Mouse (Mus musculus): Measurements from ENCODE around the gene Mcoln2.
"Not testable (repeated sequence)": the region's sequence is repeated elsewhere in the genome, so short reads cannot be mapped to it uniquely, and the experiment has no call there.

The Mcoln2 gene

DNA sequence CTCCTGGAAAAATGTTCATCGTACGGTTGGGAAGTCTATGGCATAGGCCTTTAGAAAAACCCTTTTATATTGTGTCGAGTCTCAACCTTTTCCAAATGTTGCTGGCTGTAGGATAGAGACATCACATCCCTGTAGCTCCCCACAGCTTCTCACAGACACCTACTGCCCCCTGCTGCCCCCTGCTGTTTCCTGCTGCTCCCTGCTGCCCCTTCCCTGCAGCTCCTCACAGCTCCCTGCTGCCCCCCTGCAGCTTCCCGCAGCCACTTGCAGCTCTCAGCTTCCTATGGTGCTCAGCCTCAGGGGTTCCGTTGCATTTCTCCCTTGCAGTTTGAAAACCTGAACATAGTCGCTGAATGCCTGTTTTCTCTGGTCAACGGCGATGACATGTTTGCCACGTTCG is 40.3 kb downstream of the Mcoln2 start:
- no peak for DNase-seq (ENCODE audit: low spot score)

DNA sequence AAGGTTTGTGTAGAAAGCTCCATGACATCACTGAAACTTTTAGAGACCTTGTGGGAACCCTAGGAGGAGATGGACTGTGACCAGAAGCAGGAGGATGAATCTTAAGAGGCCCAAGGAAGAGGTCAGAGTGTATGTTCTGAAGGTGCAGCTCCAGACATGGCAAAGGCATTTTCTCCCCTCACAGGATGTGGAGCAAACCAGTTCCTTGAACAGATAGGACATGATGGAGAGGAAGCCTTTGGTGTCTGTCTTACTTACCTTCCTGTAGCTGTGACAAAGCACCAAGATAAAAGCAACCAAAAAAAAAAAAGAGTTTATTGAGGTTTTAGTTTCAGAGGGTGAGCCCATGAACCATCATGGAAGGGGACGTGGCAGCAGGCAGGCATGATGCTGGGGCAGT is 42.9 kb downstream of the Mcoln2 start:
- DNase-seq (ENCODE audit: low spot score) = no peak

DNA sequence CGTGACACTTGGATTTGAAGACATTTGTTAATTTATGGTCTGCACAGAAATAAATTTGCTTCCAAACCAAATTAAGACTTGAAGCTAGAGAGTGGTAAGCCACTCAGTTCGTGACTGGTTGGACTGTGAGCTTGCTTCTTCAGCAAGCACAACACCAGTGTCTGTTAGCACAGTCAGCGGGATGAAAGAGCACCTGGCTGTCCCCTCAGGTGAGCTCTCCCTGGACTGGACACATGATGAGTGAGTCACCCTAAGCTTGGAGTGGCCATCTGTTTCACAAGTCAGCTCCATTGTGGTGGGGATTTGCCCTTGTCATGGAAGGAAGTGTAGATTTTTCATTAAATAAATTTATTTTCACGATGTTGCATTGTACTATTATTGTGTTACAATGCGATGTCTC is 45.5 kb downstream of the Mcoln2 start:
- DNase-seq (ENCODE audit: low spot score) = no peak

DNA sequence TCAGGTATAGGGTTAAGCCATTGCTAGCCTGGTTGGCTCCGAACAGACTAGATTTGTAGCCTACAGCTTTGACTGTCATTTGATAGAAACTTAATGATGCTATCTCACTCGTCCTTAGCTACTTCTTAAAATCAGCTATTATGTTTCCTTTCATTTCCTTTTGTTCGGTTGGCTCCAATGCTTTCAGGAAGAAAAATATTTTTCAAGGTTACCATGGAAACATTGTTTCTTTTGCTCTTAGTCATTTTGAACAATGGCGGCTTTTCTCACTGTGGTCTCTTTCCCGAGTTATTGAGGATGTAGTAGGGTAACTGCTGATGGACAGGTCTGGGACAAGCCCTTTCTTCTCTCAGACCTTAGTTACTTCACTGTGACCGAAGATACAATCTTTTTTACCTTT is 46.7 kb downstream of the Mcoln2 start:
- no peak for DNase-seq (ENCODE audit: low spot score)

DNA sequence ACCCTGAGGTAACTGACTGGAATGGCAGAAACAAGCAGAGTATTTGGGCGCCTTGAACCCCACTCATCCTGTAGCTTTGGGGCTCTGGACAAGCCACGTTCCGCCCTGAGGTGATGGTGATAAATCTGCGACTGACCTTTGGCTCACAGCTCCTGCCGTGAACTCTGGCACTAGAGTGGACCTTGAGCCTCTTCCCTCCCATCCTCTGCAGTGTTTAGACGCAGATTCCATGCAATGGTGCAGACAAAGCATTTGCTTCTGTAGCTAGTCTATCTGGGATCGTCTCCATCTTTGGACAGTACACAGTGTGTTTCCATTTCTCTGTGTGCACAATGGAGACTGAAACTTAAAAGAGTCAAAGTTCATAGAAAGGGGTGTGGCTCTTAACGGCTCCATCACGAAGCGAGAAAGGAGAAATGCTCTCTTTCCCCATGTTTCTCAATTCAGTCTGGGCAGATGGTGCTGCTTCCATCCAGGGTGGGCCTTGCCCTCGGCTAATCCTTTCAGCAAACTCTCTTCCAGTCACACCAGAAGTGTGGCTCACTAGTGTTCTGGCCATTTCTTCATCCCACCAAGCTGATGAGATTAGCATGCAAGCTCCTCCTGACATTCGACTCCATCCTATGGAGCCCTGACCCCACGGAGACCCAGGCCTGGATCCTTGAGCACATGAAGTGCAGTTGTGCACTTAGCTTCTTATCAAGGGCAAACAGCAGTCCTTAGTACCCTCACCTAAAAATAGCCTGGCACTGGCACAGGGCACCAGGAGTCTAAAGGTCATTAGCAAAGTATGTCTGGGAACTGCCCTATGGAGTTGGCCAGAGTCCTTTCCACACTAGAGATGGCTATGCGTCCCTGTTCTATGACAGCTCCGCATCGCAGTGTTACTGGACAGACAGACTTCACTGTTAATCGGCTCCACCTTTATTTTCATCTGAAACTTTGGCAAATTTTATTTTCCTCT is 47.4 kb downstream of the Mcoln2 start:
- no peak for DNase-seq (ENCODE audit: low spot score)

DNA sequence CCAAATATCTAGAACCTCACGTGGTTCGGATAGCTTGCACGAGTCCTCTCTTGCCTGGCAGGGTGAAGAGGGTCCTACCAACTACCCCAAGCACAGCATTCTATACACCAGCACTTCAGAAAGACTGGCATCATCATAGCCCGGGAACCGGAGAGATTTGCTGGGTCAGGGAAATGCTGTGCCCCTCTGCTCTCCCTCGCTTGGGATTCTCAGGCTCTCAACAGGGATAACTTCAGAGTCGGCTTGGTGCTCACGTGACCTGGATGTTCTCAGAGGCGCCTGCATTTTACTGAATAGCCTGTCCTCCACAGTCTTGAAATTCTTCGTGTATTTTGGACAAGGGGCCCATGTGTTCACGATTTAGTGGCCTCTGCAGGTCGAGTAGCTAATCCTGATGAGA is 48.2 kb downstream of the Mcoln2 start:
- no peak for DNase-seq (ENCODE audit: low spot score)

DNA sequence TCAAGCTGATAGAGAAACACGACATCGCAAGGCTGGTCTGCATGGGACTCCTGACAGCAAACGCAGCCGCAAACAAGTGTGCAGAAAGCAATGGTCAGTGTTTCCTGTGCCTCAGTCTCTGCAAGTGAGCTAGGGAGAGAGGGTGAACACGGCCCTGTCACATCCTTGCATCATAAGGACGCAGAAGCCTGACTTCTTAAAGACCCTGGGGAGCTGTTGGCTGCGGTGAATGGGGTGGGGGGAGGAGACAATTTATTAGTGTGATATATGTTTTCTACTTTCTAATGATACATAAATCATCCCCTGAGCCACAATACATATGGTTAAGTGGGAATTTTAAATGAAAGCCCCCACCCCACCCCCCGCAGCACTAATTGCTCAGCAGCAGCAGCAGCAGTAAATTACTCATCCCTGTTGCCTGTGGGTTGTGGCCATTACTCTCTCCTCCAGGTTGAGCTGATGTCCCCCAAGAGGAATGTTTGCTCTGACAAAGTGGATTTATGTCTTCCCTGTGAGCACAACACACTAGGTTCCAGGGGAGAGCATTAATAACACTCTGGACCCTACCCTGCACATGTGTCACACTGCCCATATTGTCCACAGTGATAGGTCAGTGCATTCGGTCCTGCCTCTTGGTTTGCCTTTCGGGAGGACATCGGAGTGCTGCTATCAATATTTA is 49.3 kb downstream of the Mcoln2 start:
- no peak for DNase-seq (ENCODE audit: low spot score)

DNA sequence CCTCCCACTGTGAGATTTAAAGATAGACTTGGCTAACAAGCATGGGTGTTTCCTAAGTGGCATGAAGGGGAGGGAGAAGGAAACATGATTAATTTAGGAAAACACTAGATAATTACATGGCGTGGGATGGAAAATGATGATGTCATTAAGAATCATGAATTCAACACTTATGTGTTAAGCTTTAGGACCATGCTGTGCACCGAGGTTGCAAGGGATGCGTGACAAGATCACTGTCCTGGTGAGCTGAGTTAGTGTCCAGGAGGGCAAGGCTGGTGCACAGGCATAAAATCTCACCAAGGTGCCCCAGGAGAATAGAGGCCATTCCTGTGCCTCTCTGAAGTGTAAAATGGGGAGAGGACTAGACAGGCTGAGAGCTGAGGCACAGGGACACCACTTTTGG is 49.9 kb downstream of the Mcoln2 start:
- DNase-seq (ENCODE audit: low spot score) = no peak

DNA sequence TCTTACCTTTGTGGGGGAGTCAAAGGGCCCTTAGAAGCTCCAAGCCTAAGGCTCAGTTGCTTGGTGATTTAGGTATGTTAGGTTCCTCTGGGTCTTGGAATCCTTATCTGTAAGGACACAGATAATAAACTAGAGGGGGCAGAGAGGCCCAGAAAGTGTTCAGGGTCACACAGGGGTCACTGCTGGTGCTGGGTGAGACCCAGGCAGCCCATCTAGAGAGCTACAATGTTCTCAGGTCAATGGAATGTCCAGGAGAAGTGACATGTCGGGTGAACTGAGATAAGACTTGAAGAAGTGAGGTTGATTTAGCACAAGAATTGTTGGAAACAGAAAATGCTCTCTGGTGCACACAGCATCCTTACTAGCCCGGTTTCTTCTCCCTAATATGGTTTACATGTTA is 54.7 kb downstream of the Mcoln2 start:
- DNase-seq (ENCODE audit: low spot score) = no peak

DNA sequence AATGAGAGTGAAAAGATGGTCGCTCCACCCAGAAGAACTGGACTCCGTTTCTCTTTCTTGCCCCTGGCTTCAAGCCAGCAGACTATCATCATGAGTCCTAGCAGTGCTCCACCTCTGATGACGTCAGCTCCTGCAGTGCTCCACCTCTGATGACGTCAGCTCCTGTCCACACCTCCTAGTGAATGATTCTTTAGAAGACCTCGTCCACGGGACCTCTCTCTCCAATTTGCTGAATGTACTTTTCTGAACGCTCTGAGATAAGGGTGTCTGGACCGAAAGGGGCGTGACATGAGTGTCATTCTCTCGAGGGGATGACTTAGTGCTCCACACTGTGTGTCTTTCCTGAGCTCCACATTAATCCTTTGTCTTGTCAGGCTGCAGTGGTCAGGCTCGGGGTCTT is 55.7 kb downstream of the Mcoln2 start:
- DNase-seq (ENCODE audit: low spot score) = no peak

DNA sequence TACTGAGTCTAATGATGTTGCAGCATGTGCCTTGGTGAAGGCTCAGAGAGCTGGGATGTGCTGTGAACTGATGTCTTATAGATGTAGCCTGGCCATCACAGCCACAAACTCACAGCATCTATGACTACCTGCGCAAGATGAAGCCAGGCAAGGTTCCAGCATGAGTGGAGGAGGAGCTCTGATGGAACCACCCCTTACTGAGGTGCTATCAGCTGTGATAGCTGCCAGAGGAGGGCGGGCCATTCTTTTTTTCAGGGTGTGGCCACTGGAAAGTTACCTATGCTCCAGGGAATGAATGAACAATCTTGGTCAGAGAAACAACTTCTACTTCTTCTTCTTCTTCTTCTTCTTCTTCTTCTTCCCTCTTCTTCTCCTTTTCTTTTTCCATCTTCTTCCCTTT is 57.0 kb downstream of the Mcoln2 start:
- no peak for DNase-seq (ENCODE audit: low spot score)

DNA sequence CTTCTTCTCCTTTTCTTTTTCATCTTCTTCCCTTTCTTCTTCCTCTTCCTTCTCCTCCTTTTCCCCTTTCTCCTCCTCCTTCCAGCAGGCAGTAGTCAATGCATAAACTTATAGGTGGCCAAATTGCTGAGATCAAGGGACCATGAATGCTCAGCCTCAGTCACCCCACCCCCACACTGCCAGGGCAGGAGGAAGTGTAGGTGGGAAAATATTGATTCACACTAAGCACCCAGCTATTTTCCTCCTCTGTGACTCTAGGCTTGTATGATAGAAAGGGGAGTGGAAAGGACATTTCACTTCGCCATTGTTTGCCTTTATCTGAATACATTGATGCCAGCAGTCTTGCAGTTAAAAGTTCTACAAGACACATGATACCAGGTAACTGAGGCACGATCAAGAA is 57.8 kb downstream of the Mcoln2 start:
- DNase-seq (ENCODE audit: low spot score) = no peak

DNA sequence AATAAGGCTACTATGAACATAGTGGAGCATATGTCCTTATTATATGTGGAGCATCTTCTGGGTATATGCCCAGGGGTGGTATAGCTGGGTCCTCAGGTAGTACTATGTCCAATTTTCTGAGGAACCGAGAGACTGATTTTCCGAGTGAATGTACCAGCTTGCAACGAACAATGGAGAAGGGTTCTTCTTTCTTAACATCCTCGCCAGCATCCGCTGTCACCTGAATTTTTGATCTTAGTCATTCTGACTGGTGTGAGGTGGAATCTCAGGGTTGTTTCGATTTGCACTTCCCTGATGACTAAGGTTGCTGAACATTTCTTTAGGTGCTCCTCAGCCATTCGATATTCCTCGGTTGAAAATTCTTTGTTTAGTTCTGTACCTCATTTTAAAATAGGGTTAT is 60.1 kb downstream of the Mcoln2 start:
- not testable (repeated sequence) for DNase-seq (ENCODE audit: low spot score)

DNA sequence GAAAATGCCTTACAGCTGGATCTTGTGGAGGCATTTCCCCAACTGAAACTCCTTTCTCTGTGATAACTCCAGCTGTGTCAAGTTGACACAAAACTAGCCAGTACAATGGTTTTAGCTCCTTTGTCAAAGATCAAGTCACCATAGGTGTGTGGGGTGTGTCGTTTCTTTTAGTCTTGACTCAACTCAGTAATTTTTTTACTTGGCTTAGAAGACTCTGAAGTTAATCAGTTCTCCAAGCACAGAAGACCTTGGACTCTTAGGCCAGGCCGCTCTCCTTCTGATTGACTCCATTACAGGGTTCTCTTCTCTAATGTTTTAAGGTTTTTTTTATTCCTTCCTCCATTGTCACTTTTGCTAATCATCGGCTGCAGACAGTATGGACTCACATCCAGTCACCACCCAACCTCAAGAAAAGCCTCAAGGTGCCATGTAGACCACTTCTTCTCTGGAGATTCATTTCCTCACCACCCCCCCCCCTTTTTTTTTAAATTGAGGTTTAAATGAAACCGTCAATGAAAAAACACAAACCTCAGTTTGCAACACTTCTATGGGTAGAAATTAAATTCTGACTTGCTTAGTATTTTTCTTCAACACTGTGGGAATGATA is 61.6 kb downstream of the Mcoln2 start:
- no peak for DNase-seq (ENCODE audit: low spot score)

DNA sequence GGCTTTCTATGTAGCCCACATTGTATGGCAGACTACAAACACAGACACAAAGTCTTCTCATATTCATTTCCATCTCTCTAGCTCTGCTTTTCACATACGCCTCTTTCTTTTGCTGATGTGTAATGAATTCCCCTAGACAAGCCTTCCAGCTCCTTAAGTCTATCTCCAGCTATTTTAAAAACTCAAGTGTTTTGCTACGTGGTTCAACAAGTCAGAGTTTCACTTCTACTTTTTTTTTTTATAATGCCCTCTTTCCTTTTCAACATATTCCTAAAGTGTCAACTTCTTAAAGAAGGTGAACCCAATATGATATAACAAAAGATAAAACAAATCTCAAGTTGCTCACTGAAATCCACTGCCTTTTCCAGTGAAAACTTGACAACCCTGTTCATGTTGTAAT is 62.3 kb downstream of the Mcoln2 start:
- DNase-seq (ENCODE audit: low spot score) = no peak

DNA sequence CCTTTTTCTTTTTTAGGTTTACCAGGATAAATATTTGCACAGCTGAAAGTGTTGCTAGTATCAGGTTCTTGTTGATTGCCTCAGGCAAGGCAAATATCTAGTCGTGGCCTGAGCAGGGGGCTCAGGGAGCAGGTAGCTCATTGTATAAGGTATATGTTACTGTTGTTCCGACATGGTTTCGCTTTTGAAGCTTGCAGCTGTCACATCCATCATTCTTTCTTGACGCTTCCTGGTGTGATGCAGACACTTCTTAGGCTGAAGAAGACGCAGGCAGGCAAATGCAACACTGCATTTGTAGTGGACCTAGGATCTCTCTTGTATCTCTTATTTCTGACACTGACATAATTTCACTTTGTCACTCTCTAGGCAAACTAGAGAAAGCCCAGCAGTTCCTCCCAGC is 63.7 kb downstream of the Mcoln2 start:
- no peak for DNase-seq (ENCODE audit: low spot score)

DNA sequence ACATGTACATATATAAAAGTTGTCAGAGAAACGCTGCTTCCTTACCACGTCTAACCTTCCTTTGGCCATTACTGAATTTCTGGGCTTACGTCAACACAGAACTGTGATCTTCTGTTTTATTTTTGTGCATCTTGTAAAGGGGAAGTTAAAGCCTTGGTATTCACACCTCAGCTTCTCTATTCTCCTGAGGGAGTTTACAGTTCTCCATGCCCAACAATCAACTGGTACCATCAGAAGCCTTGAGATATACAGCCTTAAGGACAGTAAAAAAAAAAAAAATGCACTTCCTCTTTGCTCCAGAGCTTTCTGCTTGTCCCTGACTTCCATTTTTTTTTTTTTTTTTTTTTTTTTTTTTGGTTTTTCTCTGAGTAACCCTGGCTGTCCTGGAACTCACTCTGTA is 66.9 kb downstream of the Mcoln2 start:
- no peak for DNase-seq (ENCODE audit: low spot score)

DNA sequence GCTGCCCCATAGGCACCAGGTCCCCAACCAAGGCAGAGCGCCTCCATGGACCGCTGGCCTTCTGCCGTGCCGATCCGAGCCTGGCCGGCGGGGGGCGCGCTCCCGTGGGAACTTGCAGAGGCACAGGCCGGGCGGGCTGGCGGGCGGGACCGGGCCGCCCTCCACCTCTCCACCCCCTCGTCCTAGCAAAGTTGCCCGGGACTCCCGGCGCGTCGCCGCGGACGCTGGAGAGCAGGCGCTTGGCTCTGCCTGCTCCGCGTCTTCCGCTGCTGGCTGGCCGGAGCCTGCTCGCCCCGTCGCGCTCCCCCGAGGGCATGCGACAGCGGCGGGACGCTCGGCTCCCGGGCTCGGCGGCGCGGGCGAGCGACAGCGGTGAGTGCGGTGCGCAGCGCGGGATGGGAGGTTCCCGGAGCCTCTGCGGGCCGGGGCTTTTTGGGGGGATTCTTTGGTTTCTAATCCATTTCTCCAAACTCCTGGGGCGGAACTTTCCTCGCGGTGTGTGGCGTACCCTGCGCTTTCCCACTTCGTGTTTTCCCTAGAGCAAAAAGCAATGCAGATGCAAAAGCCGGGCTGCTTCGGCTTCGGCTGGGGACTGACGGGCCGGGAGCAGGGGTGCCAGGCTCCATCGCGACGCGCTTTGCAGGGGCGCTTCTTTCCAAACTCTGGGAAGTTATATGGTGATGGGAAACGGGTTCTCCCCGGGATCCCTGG is 71.3 kb downstream of the Mcoln2 start, which contains the start of gene Lpar3:
Lpar3 (plus strand) TSS at position 188 of the 711 bp plus-strand sequence.
- peak; percentile 80 for DNase-seq (ENCODE audit: low spot score)

DNA sequence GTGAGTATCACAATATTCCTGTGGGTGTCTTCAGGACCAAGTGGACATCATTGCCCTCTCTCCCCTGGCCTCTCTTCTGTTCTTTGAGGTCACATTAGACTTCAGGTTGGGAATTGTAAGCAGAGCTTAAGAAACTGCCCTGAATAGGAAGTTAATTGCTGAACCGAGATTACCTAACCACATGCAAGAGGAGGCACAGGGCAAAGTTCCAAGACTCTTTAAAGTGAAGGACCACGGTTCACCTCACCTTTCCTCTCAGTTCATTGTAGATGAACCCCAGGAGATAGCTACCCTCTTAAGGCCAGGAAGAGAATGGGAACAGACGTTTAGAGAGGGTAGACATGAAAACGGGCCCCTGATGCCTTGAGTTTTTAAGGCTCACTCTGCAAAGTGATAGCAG is 74.6 kb downstream of the Mcoln2 start:
- peak; percentile 56 for DNase-seq (ENCODE audit: low spot score)

DNA sequence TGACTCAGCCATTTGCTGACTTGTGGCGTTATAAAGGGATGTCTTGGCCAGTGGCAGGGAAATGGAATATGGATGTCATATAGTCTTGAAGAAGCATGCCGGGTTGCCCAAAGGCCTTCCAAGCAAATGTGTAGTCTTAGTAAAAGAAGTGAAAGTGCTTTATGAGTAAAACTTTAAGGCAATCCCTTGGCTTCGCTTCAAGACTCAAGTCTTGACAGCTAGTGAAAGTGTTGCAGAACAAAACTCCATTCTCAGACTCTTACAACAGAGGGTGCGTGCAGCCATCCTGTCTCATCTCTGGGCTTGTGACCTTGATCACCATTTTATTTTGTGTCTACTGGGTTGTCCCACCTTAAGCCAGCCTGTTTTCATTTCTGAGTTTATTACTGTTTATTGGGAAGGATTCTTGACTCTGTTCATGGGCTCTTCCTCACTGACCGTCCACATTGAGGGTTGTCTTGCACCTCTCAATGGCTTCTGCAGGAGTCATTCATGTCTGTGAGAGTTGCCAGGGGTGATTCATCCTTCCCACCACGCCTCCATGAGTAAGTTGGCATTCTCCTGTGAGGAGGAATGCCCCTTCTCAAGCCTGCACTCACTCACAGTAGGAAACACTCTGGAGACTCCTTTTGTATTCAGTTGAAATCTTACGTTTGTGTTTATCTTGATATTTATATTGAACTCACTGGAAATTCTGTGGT is 75.6 kb downstream of the Mcoln2 start:
- peak; percentile 15 for DNase-seq (ENCODE audit: low spot score)

DNA sequence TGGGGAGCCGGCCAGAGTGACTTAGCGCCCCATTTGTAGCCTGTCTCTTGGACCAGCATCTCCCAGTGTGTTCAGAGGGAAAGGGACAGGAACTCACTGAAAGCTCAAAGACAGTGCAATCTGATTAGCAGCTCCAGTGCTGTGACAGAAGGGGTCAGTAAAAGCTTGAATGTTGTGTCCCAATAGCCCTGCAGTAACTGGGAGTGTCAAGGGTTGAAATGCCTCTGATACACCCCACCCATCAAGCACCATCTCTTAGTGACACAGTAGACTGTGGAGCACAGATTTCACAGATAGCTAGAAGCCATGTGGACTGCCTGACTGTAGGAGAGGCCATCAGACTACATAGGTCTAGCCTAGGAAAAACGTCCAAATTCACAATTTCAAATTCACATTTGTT is 77.8 kb downstream of the Mcoln2 start:
- DNase-seq (ENCODE audit: low spot score) = no peak
